Mouse (Mus musculus) splenic B cell, adult 2 months (primary cell): ENCODE measurements around the gene Vmac.

ENCODE experiments used
- DNase-seq: peaks from one replicate; pipeline ENCODE4 v3.0.0-alpha.2; 2011; ENCODE audit warnings: low read depth, low spot score
- H3K27me3 ChIP-seq: 2 replicates; pipeline ENCODE4 v1.6.1; 2012; ENCODE audit warnings: mild to moderate bottlenecking, low read length, moderate library complexity, mixed read lengths; ENCODE audit not compliant: control insufficient read depth, poor library complexity, insufficient read depth, severe bottlenecking
- H3K36me3 ChIP-seq: 2 replicates; pipeline ENCODE4 v1.6.1; 2012; ENCODE audit warnings: mild to moderate bottlenecking, low read length, moderate library complexity, mixed read lengths; ENCODE audit not compliant: control insufficient read depth, poor library complexity, insufficient read depth, severe bottlenecking

Gene Vmac

GRCm38 (mm10) chr17:56722441-56722840 lies 4.6 kb upstream of the Vmac start:
- Histone ChIP-seq H3K36me3 (peaks cover 3% of the 10 kb centered on the region; the same call in 1 of the 2 replicates), H3K27me3 (no peaks in the 10 kb centered on the region)
- no peak for DNase-seq

GRCm38 (mm10) chr17:56716655-56717362 lies 1.0 kb downstream of the Vmac start:
- Histone ChIP-seq H3K36me3 (no peaks in the 10 kb centered on the region), H3K27me3 (no peaks in the 10 kb centered on the region)
- DNase-seq = peak; percentile 99

- peak; percentile 11 for DNase-seq
These were observed 1.7 kb downstream of the Vmac start for GRCm38 (mm10) chr17:56715914-56716654.

GRCm38 (mm10) chr17:56715360-56715759 lies 2.5 kb downstream of the Vmac start:
- Histone ChIP-seq H3K36me3 (peaks cover 4% of the 10 kb centered on the region; the same call in 1 of the 2 replicates), H3K27me3 (no peaks in the 10 kb centered on the region)
- DNase-seq = no peak

More at GRCm38 (mm10) chr17:56715914-56716654, 1.7 kb downstream of the Vmac start:
- peaks cover 4% of the 10 kb centered on the region; the same call in 1 of the 2 replicates for H3K36me3 ChIP-seq
- H3K27me3 ChIP-seq = no peaks in the 10 kb centered on the region

GRCm38 (mm10) chr17:56709708-56710107 lies 8.1 kb downstream of the Vmac start:
- no peaks in the 10 kb centered on the region for H3K27me3 ChIP-seq
- DNase-seq = no peak
- peaks cover 15% of the 10 kb centered on the region for H3K36me3 ChIP-seq

GRCm38 (mm10) chr17:56708692-56709091 lies 9.1 kb downstream of the Vmac start:
- no peaks in the 10 kb centered on the region for H3K27me3 ChIP-seq
- peaks cover 15% of the 10 kb centered on the region for H3K36me3 ChIP-seq
- no peak for DNase-seq

- no peak for DNase-seq
- no peaks in the 10 kb centered on the region for H3K27me3 ChIP-seq
These were observed 11.3 kb downstream of the Vmac start for GRCm38 (mm10) chr17:56706515-56706914.

GRCm38 (mm10) chr17:56703038-56703437 lies 14.8 kb downstream of the Vmac start:
- Histone ChIP-seq H3K27me3 (no peaks in the 10 kb centered on the region), H3K36me3 (peaks cover 18% of the 10 kb centered on the region)
- no peak for DNase-seq

More at GRCm38 (mm10) chr17:56706515-56706914, 11.3 kb downstream of the Vmac start:
- peaks cover 14% of the 10 kb centered on the region for H3K36me3 ChIP-seq

GRCm38 (mm10) chr17:56700451-56700850 lies 17.4 kb downstream of the Vmac start:
- Histone ChIP-seq H3K27me3 (no peaks in the 10 kb centered on the region), H3K36me3 (peaks cover 15% of the 10 kb centered on the region)
- no peak for DNase-seq

- peaks cover 4% of the 10 kb centered on the region for H3K36me3 ChIP-seq
- H3K27me3 ChIP-seq = no peaks in the 10 kb centered on the region
- DNase-seq = no peak
These were observed 23.9 kb downstream of the Vmac start for GRCm38 (mm10) chr17:56693851-56694310.

GRCm38 (mm10) chr17:56693395-56693794 lies 24.4 kb downstream of the Vmac start:
- H3K36me3 ChIP-seq = peaks cover 3% of the 10 kb centered on the region; the same call in 1 of the 2 replicates
- no peaks in the 10 kb centered on the region for H3K27me3 ChIP-seq
- no peak for DNase-seq

GRCm38 (mm10) chr17:56688689-56689088 lies 29.1 kb downstream of the Vmac start:
- DNase-seq = no peak
- Histone ChIP-seq H3K36me3 (peaks cover 7% of the 10 kb centered on the region), H3K27me3 (no peaks in the 10 kb centered on the region)

- H3K36me3 ChIP-seq = peaks cover 7% of the 10 kb centered on the region
- DNase-seq = no peak
- no peaks in the 10 kb centered on the region for H3K27me3 ChIP-seq
These were observed 29.8 kb downstream of the Vmac start for GRCm38 (mm10) chr17:56688045-56688444.

- DNase-seq = no peak
- H3K36me3 ChIP-seq = peaks cover 7% of the 10 kb centered on the region
- H3K27me3 ChIP-seq = no peaks in the 10 kb centered on the region
These were observed 31.0 kb downstream of the Vmac start for GRCm38 (mm10) chr17:56686801-56687200.

GRCm38 (mm10) chr17:56684649-56685048 lies 33.2 kb downstream of the Vmac start:
- peaks cover 7% of the 10 kb centered on the region for H3K36me3 ChIP-seq
- no peaks in the 10 kb centered on the region for H3K27me3 ChIP-seq
- no peak for DNase-seq
